Mouse (Mus musculus) liver, adult 2 months (tissue): Measurements from ENCODE around the gene Bmpr1a.

ENCODE experiments used
- CTCF ChIP-seq: fragments of 200-500 bp; IDR thresholded peaks from 2 replicates; pipeline ENCODE4 v1.5.1; 2011; ENCODE audit warnings: low read depth, low read length, control low read depth
- POLR2A ChIP-seq: fragments of 200-500 bp; IDR thresholded peaks from 2 replicates; pipeline ENCODE4 v1.6.1; 2011; ENCODE audit warnings: low read length, control low read depth; ENCODE audit not compliant: insufficient read depth; ENCODE audit errors: extremely low read depth

DNA sequence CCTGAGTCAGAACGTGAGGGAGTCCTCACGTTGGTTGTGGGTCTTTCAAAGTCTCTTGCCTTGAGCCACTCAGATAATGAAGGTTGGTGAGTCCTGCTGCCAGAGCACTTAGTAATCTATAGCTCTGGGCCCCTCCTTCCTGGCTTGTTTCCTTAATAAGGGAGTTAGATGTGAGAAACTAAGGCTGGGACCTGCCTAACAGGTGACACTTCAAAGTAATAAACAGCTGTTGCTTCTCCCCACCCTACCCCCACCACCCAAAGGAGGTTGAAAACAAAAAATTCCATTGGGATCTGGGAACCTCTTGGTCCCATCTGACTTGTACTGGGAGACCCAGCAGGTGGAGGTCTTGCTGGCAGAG, 138.0 kb downstream of the Bmpr1a start:
- TF ChIP-seq POLR2A (no peak), CTCF (no peak)
